Mouse (Mus musculus) stomach, embryonic 15.5 days (tissue): ENCODE measurements around the gene Sat1. TPM values are rescaled to one million over a fixed set of nuclear protein-coding genes. Genes with fewer than 3 reads are reported as not detected.

ENCODE experiments used
- polyA plus RNA-seq: library from polyadenylated mRNA; unstranded; fragments of >200 nt; fragmentation: Nextera tagmentation; extraction: Ambion mirVana; gene quantifications from 2 replicates; pipeline ENCODE4 v1.2.1, GENCODE M21; 2015

The Sat1 gene
- polyA plus RNA-seq, 1 experiment from 2014 or later = 185 TPM

Other genes with a start within 250 kb of the Sat1 start
- gene Magea8, start 220.6 kb downstream of the Sat1 start, polyA plus RNA-seq = not detected in 2 replicates
- not detected in 2 replicates for gene Magea5, start 153.3 kb downstream of the Sat1 start, polyA plus RNA-seq
- gene Magea1, start 126.7 kb downstream of the Sat1 start, polyA plus RNA-seq = not detected in 2 replicates
- gene Magea2, start 122.8 kb downstream of the Sat1 start, polyA plus RNA-seq = 0.10 TPM in 1 of 2 replicates, not detected in the other
- gene Cldn34b2, start 88.0 kb downstream of the Sat1 start, polyA plus RNA-seq = not detected in 2 replicates
- 34.0 and 35.1 TPM in 2 replicates for gene Acot9, start 46.0 kb upstream of the Sat1 start, polyA plus RNA-seq
- 288 and 317 TPM in 2 replicates for gene Prdx4, start 124.3 kb upstream of the Sat1 start, polyA plus RNA-seq